Mouse (Mus musculus): ENCODE results near the gene Tppp2. TPM values are rescaled to one million over a fixed set of nuclear protein-coding genes. Genes with fewer than 3 reads are reported as not detected.

The Tppp2 gene
- not detected for total RNA-seq (2021)

GRCm38 (mm10) chr14:51918125-51918524, at the start of gene Tppp2:
Gene Tppp2, plus strand, starts transcription at chr14:51918425.
- DNase-seq (ENCODE audit: low spot score in 2 of 2), result no peak
- intact Hi-C loops (cut with DNase I), result no loop called here

GRCm38 (mm10) chr14:51870756-51871155, 47.5 kb upstream of the Tppp2 start:
- DNase-seq (ENCODE audit: low spot score in 2 of 2), result no peak
- intact Hi-C loops (cut with DNase I), result no loop called here

- no peak for DNase-seq (ENCODE audit: low spot score in 2 of 2)
- intact Hi-C loops (cut with DNase I), result no loop called here
These were observed 46.5 kb upstream of the Tppp2 start for GRCm38 (mm10) chr14:51871741-51872140.

GRCm38 (mm10) chr14:51877517-51877916, 40.7 kb upstream of the Tppp2 start:
- intact Hi-C loops (cut with DNase I), result no loop called here
- DNase-seq (ENCODE audit: low spot score in 2 of 2), result no peak

- DNase-seq (ENCODE audit: low spot score in 2 of 2), result peak; percentile 58 to 86
- intact Hi-C loops (cut with DNase I), result loop anchor here (5.0 to 10.0 kb wide), 2 partner anchors 139 to 401 kb away; partner anchors contain the start of gene Zfp219
These were observed 34.6 kb upstream of the Tppp2 start for GRCm38 (mm10) chr14:51883527-51884030.

- DNase-seq (ENCODE audit: low spot score in 2 of 2), result no peak
- intact Hi-C loops (cut with DNase I), result loop anchor here (5.0 to 10.0 kb wide), 2 partner anchors 138 to 401 kb away; partner anchors contain the start of gene Zfp219
These were observed 34.1 kb upstream of the Tppp2 start for GRCm38 (mm10) chr14:51884031-51884544.

GRCm38 (mm10) chr14:51884598-51885331, 33.5 kb upstream of the Tppp2 start, which contains the start of gene Mettl17:
Gene Mettl17, plus strand, starts transcription at chr14:51884842.
- DNase-seq (ENCODE audit: low spot score in 2 of 2), result peak; percentile 87 to 97
- intact Hi-C loops (cut with DNase I), result loop anchor here (5.0 to 10.0 kb wide), 3 partner anchors 48 to 400 kb away; partner anchors contain the start of gene Zfp219

- intact Hi-C loops (cut with DNase I), result loop anchor here (5.0 to 10.0 kb wide), 2 partner anchors 46 to 399 kb away; no protein-coding TSS in a partner anchor
- DNase-seq (ENCODE audit: low spot score in 2 of 2), result no peak
These were observed 32.2 kb upstream of the Tppp2 start for GRCm38 (mm10) chr14:51886051-51886450.

GRCm38 (mm10) chr14:51889833-51890232, 28.4 kb upstream of the Tppp2 start:
- no peak for DNase-seq (ENCODE audit: low spot score in 2 of 2)
- intact Hi-C loops (cut with DNase I), result loop anchor here (5.0 to 10.0 kb wide), 4 partner anchors 42 to 955 kb away; partner anchors contain the start of genes Pip4p1, Pnp and Supt16

GRCm38 (mm10) chr14:51892191-51892939, 25.9 kb upstream of the Tppp2 start, which contains the start of gene Slc39a2:
Gene Slc39a2, plus strand, starts transcription at chr14:51892889.
- intact Hi-C loops (cut with DNase I), result loop anchor here (10.0 kb wide), 2 partner anchors 302 to 958 kb away; partner anchors contain the start of genes Pip4p1, Pnp and Supt16

GRCm38 (mm10) chr14:51893094-51893794, 25.0 kb upstream of the Tppp2 start:
- intact Hi-C loops (cut with DNase I), result loop anchor here (10.0 kb wide), 2 partner anchors 302 to 958 kb away; partner anchors contain the start of genes Pip4p1, Pnp and Supt16
- no peak for DNase-seq (ENCODE audit: low spot score in 2 of 2)

More at GRCm38 (mm10) chr14:51892191-51892939, 25.9 kb upstream of the Tppp2 start, which contains the start of gene Slc39a2:
- DNase-seq (ENCODE audit: low spot score in 2 of 2), result no peak

- intact Hi-C loops (cut with DNase I), result loop anchor here (10.0 kb wide), 2 partner anchors 301 to 959 kb away; partner anchors contain the start of genes Pip4p1, Pnp and Supt16
- no peak for DNase-seq (ENCODE audit: low spot score in 2 of 2)
These were observed 24.4 kb upstream of the Tppp2 start for GRCm38 (mm10) chr14:51893809-51894208.

GRCm38 (mm10) chr14:51895071-51895470, 23.2 kb upstream of the Tppp2 start:
- intact Hi-C loops (cut with DNase I), result loop anchor here (10.0 kb wide), 2 partner anchors 300 to 960 kb away; partner anchors contain the start of genes Pip4p1, Pnp and Supt16
- DNase-seq (ENCODE audit: low spot score in 2 of 2), result no peak

GRCm38 (mm10) chr14:51896019-51896418, 22.2 kb upstream of the Tppp2 start:
- intact Hi-C loops (cut with DNase I), result loop anchor here (10.0 kb wide), 2 partner anchors 299 to 961 kb away; partner anchors contain the start of genes Pip4p1, Pnp and Supt16
- DNase-seq (ENCODE audit: low spot score in 2 of 2), result no peak

- peak in 1 of 2 experiments; percentile 64 for DNase-seq (ENCODE audit: low spot score in 2 of 2)
- intact Hi-C loops (cut with DNase I), result loop anchor here (10.0 kb wide), 2 partner anchors 298 to 962 kb away; partner anchors contain the start of genes Pip4p1, Pnp and Supt16
These were observed 21.6 kb upstream of the Tppp2 start for GRCm38 (mm10) chr14:51896539-51897170.

- DNase-seq (ENCODE audit: low spot score in 2 of 2), result no peak
- intact Hi-C loops (cut with DNase I), result loop anchor here (10.0 kb wide), 2 partner anchors 295 to 965 kb away; partner anchors contain the start of genes Pip4p1, Pnp and Supt16
These were observed 18.9 kb upstream of the Tppp2 start for GRCm38 (mm10) chr14:51899351-51899750.

- intact Hi-C loops (cut with DNase I), result loop anchor here (2.0 to 5.0 kb wide), 3 partner anchors 28 to 119 kb away; partner anchors contain the start of gene Zfp219
- DNase-seq (ENCODE audit: low spot score in 2 of 2), result peak; percentile 61 to 69
These were observed 15.2 kb upstream of the Tppp2 start for GRCm38 (mm10) chr14:51902806-51903710.

All from left cerebral cortex, postnatal 25 days (tissue).